Mouse (Mus musculus) pancreas, adult 10 weeks (tissue): ENCODE data around the gene Pth2r. TPM values are rescaled to one million over a fixed set of nuclear protein-coding genes. Genes with fewer than 3 reads are reported as not detected.

Experiments used
- polyA plus RNA-seq: library from polyadenylated mRNA; stranded (reverse); fragments of 350-450 nt; fragmentation: Illumina TruSeq; extraction: RNeasy Lipid Tissue Mini Kit (QIAGEN cat#74804); gene quantifications from one replicate; pipeline ENCODE4 v1.2.3, GENCODE M21; 2015; ENCODE audit warnings: low read depth, low replicate concordance; ENCODE audit not compliant: insufficient read depth

The Pth2r gene
- not detected for polyA plus RNA-seq

GRCm38 (mm10) chr1:65281756-65282155 lies at the start of gene Pth2r:
Gene Pth2r, plus strand, starts transcription at chr1:65282056.

Other genes starting within 250 kb of the Pth2r start
- not detected for gene Akr1cl, start 249.3 kb upstream of the Pth2r start, polyA plus RNA-seq
- not detected for gene Cryge, start 230.9 kb upstream of the Pth2r start, polyA plus RNA-seq
- gene Crygd, start 218.6 kb upstream of the Pth2r start, polyA plus RNA-seq, result not detected
- gene Crygc, start 208.4 kb upstream of the Pth2r start, polyA plus RNA-seq, result not detected
- not detected for gene Crygb, start 199.8 kb upstream of the Pth2r start, polyA plus RNA-seq
- not detected for gene Cryga, start 178.7 kb upstream of the Pth2r start, polyA plus RNA-seq
- not detected for gene Gm28845, start 162.5 kb upstream of the Pth2r start, polyA plus RNA-seq
- not detected for gene D630023F18Rik, start 158.8 kb upstream of the Pth2r start, polyA plus RNA-seq
- 12.2 TPM for gene Idh1, start 95.6 kb upstream of the Pth2r start, polyA plus RNA-seq
- gene Pikfyve, start 95.4 kb upstream of the Pth2r start, polyA plus RNA-seq, result 4.5 TPM